Mouse (Mus musculus) hindbrain, postnatal 0 days (tissue): ENCODE measurements around the gene Enpp1. TPM values are rescaled to one million over a fixed set of nuclear protein-coding genes. Genes with fewer than 3 reads are reported as not detected.
A peak's percentile ranks its signal among the peaks of the same experiment; 100 is the strongest.

Experiments
- ATAC-seq: fragments of 200-750 bp; cut with Nextera tagmentation; 2 replicates; pipeline ENCODE4 v1.8.0; 2017; ENCODE audit warnings: mild to moderate bottlenecking, moderate TSS enrichment, moderate library complexity
- DNase-seq: peaks from one replicate; pipeline ENCODE4 v3.0.0-alpha.2; 2015; ENCODE audit warnings: low spot score
- H3K27ac ChIP-seq: fragments of 300-500 bp; sonication (generic); 2 replicates; pipeline ENCODE4 v1.5.1; 2014; ENCODE audit warnings: mild to moderate bottlenecking
- H3K27me3 ChIP-seq: fragments of 300-500 bp; sonication (generic); 2 replicates; pipeline ENCODE4 v1.6.1; 2014; ENCODE audit warnings: low read length, mixed read lengths; ENCODE audit not compliant: insufficient read depth
- H3K36me3 ChIP-seq: fragments of 300-500 bp; sonication (generic); 2 replicates; pipeline ENCODE4 v1.6.1; 2014; ENCODE audit warnings: low read length, mixed read lengths; ENCODE audit not compliant: insufficient read depth
- H3K4me1 ChIP-seq: fragments of 300-500 bp; sonication (generic); 2 replicates; pipeline ENCODE4 v1.6.1; 2014; ENCODE audit warnings: antibody characterized with exemption, low read length, mixed read lengths; ENCODE audit not compliant: insufficient read depth
- H3K4me2 ChIP-seq: fragments of 300-500 bp; sonication (generic); 2 replicates; pipeline ENCODE4 v1.6.1; 2014; ENCODE audit warnings: low read depth, mild to moderate bottlenecking, low read length, moderate library complexity, mixed read lengths
- H3K4me3 ChIP-seq: fragments of 300-500 bp; sonication (generic); 2 replicates; pipeline ENCODE4 v1.5.1; 2014; ENCODE audit warnings: low read length
- H3K9ac ChIP-seq: fragments of 300-500 bp; sonication (generic); replicated peaks from 2 replicates; pipeline ENCODE4 v1.6.1; 2014; ENCODE audit warnings: mild to moderate bottlenecking, low read length, moderate library complexity, mixed read lengths
- H3K9me3 ChIP-seq: fragments of 300-500 bp; sonication (generic); 2 replicates; pipeline ENCODE4 v1.6.1; 2016; ENCODE audit warnings: low read length, mixed read lengths
- CTCF ChIP-seq: IDR thresholded peaks from 2 replicates; pipeline ENCODE4 v1.5.1; 2016; ENCODE audit warnings: antibody characterized with exemption, control low read depth, low read depth
- WGBS: fragments of 180-500 bp; shearing (Covaris S2); extraction: QIAGEN DNeasy Blood & Tissue Kit; methylation state at CpG from one replicate; pipeline ENCODE4 v1.1.7; 2014; 5-methylcytosine and 5-hydroxymethylcytosine counted together
- polyA plus RNA-seq: library from polyadenylated mRNA; unstranded; fragments of >200 nt; fragmentation: Nextera tagmentation; extraction: Ambion mirVana; gene quantifications from 2 replicates; pipeline ENCODE4 v1.2.1, GENCODE M21; 2015
- total RNA-seq: library from RNA; depleted of rRNA; stranded (reverse); fragments of >200 nt; gene quantifications from 2 replicates; pipeline ENCODE4 v1.2.3, GENCODE M21; 2014

Gene Enpp1
- total and polyA plus RNA-seq, 2 experiments from 2014 or later: 2.7 to 4.1 TPM

DNA sequence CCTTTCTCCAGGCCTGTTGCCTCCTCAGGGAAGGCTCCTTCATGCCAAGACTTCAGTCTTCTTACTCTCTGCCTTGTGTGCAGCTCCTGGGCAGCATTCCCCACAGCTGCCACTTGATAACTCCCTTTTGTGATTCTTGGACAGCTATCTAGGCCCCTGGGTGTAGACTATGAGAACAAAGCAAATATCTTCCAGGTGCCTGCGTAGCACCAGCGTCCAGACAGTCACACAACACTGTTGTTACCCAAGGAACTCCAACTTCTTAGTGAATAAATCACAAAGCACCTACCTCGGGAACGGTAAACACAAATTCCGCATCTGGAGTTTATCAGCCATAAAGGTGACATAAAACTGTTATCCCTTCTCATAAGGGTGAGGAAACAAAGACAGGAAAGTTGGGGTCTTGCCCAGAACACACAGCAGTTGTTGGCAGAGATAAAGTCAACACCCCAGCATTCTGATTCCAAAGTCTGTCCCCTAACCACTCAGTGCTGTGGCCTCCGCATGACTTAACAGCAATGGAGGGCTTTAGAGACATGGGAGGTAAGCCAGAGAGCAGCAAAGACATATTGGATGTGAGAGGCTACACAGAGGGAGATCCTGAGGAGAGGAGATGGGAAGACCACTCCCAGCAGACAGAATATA is 13.7 kb downstream of the Enpp1 start:
- no peak overlapping the region for H3K4me3 ChIP-seq
- no peak overlapping the region for H3K4me2 ChIP-seq
- no peaks in the 10 kb centered on the region for H3K36me3 ChIP-seq
- no peaks in the 10 kb centered on the region for H3K4me1 ChIP-seq
- H3K9me3 ChIP-seq: no peaks in the 10 kb centered on the region
- no peak overlapping the region for H3K27ac ChIP-seq
- no peaks in the 10 kb centered on the region for H3K27me3 ChIP-seq
- no peak for TF ChIP-seq CTCF
- 66% methylated on average over 6 of the region's 6 CpGs for WGBS
- ATAC-seq: peak; percentile 22; the same call in 1 of the 2 replicates
- DNase-seq: peak; percentile 34
- no peak overlapping the region for H3K9ac ChIP-seq

DNA sequence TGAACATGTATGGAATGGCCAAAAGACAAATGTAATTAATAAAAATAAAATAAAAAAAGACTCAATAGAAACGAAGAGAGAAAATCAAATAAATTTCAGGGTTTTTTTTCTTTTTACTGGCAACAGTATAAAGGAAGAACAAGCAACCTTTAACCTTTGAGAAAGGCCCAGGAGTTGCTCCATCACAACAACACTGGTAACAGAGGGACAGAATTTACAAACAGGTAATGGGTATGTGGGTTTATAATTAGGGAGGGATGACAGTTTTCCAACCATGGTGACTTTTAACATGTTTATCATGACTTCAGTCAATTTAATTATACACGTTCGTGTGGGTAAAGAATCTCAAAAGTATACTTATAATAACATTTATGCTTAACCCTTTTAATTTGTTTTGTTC is 15.2 kb downstream of the Enpp1 start:
- Histone ChIP-seq H3K9ac (no peak overlapping the region), H3K36me3 (no peaks in the 10 kb centered on the region), H3K4me1 (no peaks in the 10 kb centered on the region), H3K4me3 (no peak overlapping the region), H3K9me3 (no peaks in the 10 kb centered on the region), H3K27ac (no peak overlapping the region), H3K27me3 (no peaks in the 10 kb centered on the region), H3K4me2 (no peak overlapping the region)
- no peak for DNase-seq
- TF ChIP-seq CTCF: no peak
- 94% methylated on average over 3 of the region's 3 CpGs for WGBS
- no peak for ATAC-seq

GRCm38 (mm10) chr10:24695786-24696185 is 16.2 kb downstream of the Enpp1 start:
- 74% methylated on average over 5 of the region's 5 CpGs for WGBS
- H3K27ac ChIP-seq: no peak overlapping the region
- no peaks in the 10 kb centered on the region for H3K9me3 ChIP-seq
- H3K9ac ChIP-seq: no peak overlapping the region
- H3K4me3 ChIP-seq: no peak overlapping the region
- ATAC-seq (no peak), DNase-seq (no peak)
- no peak overlapping the region for H3K4me2 ChIP-seq
- no peaks in the 10 kb centered on the region for H3K36me3 ChIP-seq
- no peaks in the 10 kb centered on the region for H3K4me1 ChIP-seq
- H3K27me3 ChIP-seq: no peaks in the 10 kb centered on the region
- no peak for TF ChIP-seq CTCF

DNA sequence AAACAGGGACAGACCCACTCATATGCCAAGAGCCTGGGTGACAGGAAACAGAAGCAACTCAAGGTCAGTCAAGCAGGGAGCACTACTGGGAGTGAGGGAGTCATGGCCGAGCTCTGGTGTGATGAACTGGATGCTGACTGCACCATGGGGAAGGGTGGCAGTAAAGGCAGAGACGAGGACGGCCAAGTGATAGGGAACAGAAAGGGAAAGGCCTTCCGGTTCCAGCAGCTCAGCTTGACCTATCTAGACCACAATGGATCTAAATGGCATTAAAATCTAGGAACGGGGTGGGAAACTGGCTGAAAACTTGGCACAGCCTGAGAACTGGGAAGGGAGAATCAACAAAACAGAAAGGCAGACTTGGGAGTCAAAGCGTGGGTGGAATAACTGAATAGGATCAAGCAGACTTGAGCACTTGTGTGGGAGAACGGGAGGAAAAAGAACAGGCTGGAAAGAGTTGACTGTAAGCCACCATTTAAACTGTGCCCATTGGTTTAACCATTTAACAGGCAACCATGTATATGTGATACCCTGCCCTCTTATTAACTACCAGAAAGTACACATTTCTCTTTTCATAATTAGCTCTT is 29.3 kb downstream of the Enpp1 start:
- WGBS: 52% methylated on average over 7 of the region's 7 CpGs
- H3K4me3 ChIP-seq: no peak overlapping the region
- no peaks in the 10 kb centered on the region for H3K4me1 ChIP-seq
- H3K36me3 ChIP-seq: no peaks in the 10 kb centered on the region
- no peak overlapping the region for H3K27ac ChIP-seq
- no peaks in the 10 kb centered on the region for H3K27me3 ChIP-seq
- ATAC-seq (peak; percentile 58), DNase-seq (peak; percentile 45)
- no peak for TF ChIP-seq CTCF
- no peak overlapping the region for H3K4me2 ChIP-seq
- no peak overlapping the region for H3K9ac ChIP-seq
- H3K9me3 ChIP-seq: no peaks in the 10 kb centered on the region

DNA sequence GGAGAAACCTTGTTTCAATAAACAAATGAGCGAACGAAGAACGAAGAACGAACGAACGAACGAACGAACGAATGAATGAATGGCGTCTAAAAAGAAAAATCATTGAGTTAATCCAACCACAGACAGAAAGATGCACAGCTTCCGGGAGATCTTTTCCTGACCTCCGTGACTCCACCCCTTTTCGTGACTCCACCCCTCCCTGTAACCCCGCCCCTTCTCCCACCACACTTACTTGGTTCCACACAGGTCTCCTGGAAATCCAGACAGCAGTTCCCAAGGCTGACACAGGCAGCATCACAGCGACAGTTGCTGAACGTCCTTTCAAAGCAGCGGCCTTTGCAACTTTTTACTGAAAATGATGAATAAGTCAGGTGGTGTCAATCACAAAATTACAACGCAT is 34.3 kb downstream of the Enpp1 start:
- WGBS: 94% methylated on average over 18 of the region's 18 CpGs
- H3K4me3 ChIP-seq: no peak overlapping the region
- no peak overlapping the region for H3K4me2 ChIP-seq
- DNase-seq: no peak
- H3K27me3 ChIP-seq: no peaks in the 10 kb centered on the region
- no peaks in the 10 kb centered on the region for H3K9me3 ChIP-seq
- H3K27ac ChIP-seq: no peak overlapping the region
- H3K36me3 ChIP-seq: no peaks in the 10 kb centered on the region
- no peak for TF ChIP-seq CTCF
- ATAC-seq: no peak
- no peaks in the 10 kb centered on the region for H3K4me1 ChIP-seq
- no peak overlapping the region for H3K9ac ChIP-seq

GRCm38 (mm10) chr10:24674261-24674660 is 37.7 kb downstream of the Enpp1 start:
- 93% methylated on average over 6 of the region's 6 CpGs for WGBS
- H3K9ac ChIP-seq: no peak overlapping the region
- H3K27me3 ChIP-seq: no peaks in the 10 kb centered on the region
- no peak overlapping the region for H3K4me2 ChIP-seq
- TF ChIP-seq CTCF: no peak
- no peak overlapping the region for H3K27ac ChIP-seq
- H3K4me3 ChIP-seq: no peak overlapping the region
- H3K9me3 ChIP-seq: no peaks in the 10 kb centered on the region
- DNase-seq: no peak
- ATAC-seq: no peak
- no peaks in the 10 kb centered on the region for H3K36me3 ChIP-seq
- no peaks in the 10 kb centered on the region for H3K4me1 ChIP-seq

GRCm38 (mm10) chr10:24672948-24673347 is 39.0 kb downstream of the Enpp1 start:
- ATAC-seq: no peak
- H3K9me3 ChIP-seq: no peaks in the 10 kb centered on the region
- no peaks in the 10 kb centered on the region for H3K4me1 ChIP-seq
- no peaks in the 10 kb centered on the region for H3K36me3 ChIP-seq
- H3K4me2 ChIP-seq: no peak overlapping the region
- WGBS: 98% methylated on average over 2 of the region's 2 CpGs
- no peaks in the 10 kb centered on the region for H3K27me3 ChIP-seq
- no peak for TF ChIP-seq CTCF
- H3K4me3 ChIP-seq: no peak overlapping the region
- H3K9ac ChIP-seq: no peak overlapping the region
- DNase-seq: no peak
- no peak overlapping the region for H3K27ac ChIP-seq
